Mouse (Mus musculus) thymus, postnatal 25 days (tissue): ENCODE data around the gene Fbln1.

ENCODE experiments used
- DNase-seq: peaks from one replicate; pipeline ENCODE4 v3.0.0; 2022

Fbln1 gene

DNA sequence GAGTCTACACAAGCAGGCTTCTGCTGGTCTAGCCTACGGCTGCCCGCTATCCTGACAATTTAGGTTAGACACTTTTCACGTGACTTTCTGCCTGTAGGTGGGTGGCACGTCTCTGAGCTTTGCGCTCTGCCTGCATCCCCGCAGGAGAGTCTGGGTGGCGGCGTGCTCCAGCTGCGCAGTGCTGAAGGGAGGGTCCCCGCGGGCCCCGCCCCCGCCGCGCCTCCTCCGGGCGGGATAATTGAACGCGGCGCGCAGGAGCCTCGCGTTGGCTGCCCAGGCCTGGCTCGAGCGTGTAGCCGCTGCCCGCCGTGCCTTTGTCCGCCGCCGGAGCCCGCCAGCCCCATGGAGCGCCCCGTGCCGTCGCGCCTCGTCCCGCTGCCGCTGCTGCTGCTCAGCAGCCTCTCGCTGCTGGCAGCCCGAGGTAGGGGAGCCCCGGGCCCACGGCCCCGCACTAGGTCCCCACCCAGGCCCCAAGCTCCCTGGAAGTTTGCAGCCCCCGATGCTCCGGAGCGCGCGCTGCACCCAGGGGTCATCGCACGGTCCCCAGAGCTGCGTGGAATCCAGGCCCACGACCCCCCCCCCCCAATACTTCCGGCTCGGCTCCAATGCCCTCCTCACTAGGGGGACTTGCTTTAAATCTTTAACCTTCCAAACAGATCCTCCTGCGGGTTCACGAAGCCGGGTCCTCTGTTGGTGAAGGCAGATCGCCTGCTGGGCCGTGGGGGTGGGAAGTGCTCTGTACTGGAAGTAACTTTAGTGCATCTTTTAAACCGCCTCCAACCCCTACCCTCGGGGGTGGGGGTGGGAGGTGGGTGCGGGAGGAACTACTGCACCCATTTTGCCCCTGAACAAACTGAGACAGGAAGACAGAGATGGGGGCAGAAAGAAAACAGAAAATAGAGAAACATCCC, at the start of gene Fbln1:
TSS of gene Fbln1 (plus strand) at position 158 of the 911 bp plus-strand sequence.
- peak; percentile 68 for DNase-seq

GRCm38 (mm10) chr15:85156198-85156597, 49.6 kb upstream of the Fbln1 start:
- no peak for DNase-seq

DNA sequence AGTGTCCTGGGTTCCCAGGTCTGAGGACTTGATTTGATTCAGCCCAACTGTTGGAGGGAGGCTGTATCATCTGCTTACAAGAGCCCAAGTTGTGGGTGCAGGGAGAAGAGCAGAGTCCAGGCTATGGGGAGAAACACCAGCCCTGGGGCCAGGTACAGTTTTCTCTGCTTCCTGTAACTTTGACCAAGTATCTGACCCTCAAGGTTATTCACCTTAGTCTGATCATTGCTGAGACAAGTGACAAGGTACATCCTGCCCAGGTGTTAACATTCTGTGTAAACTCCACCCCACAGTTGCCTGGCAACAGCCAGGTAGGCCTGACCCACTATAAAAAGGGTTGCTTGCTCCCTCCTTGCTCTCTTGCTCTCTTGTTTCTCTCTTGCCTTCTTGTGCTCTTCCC, 44.3 kb upstream of the Fbln1 start:
- DNase-seq = no peak

GRCm38 (mm10) chr15:85162693-85163663, 42.8 kb upstream of the Fbln1 start:
- DNase-seq = no peak

DNA sequence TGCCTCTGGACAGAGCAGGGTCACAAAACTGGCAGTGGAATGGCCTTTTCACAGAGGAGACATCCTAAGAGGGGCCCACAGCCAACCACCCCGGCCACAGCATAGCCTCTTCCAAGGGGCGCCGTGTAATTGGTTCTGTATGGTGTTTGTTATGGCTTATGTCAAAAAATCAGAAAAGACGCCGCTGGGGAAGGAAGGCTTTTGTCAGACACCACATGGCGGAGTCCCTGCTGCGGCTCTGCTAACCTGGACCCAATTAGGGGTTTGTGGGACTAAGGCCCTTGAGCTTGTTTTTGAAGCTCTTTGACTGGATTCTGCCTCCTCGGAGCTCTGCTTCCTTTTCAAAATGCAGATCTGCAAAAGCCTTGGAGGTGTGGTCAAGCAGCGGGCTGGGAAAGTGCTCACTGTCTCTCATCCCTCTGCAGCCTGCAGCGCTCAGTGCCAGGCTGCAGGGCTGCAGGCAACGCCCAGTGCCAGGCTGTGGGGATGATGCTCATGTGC, 39.3 kb upstream of the Fbln1 start:
- DNase-seq = no peak

DNA sequence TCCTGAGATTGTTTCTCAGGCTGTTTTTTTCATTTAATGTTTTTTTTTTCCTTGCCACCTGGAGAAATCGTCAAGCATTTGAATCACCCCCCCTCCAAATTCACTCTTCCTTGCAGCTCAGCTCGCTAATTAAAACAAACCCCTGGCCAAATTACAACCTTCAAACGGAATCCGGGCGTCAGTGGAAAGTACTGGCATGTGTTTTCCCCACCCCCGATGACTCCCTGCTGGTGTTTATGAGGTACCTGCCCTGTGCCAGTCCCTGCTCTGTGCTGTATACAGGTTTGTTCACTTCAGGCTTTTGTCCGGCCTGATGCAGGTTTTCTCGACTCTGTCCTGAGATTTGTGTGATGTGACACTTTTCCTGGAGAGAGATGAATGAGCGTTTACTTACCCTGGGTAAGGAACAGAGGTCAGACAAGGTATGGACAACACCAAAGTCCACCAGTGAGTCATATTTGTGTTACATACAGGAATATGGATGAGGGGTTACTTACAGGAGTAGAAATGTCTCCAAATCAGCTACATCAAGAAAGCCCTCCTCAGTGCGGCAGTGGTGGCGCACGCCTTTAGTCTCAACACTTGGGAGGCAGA, 38.6 kb upstream of the Fbln1 start:
- no peak for DNase-seq

DNA sequence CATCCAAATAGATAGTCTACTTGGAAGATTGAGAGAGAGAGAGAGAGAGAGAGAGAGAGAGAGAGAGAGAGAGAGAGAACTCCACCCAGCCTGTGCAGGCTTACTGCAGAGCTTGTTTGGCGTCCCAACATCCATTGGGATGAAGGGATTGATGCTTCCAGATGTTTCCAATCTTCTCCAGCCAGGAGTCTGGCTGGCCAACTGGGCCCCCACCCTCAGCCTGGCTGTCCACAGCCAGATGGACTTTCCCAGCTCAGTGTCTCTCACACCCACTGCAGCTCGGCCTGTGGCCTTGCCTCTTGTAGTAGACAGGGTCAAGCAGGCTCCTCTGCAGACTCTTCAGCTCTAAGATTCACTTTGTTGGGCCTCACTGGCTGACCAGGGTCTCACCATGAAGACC, 33.7 kb upstream of the Fbln1 start:
- no peak for DNase-seq

GRCm38 (mm10) chr15:85173425-85173824, 32.3 kb upstream of the Fbln1 start:
- DNase-seq = no peak

DNA sequence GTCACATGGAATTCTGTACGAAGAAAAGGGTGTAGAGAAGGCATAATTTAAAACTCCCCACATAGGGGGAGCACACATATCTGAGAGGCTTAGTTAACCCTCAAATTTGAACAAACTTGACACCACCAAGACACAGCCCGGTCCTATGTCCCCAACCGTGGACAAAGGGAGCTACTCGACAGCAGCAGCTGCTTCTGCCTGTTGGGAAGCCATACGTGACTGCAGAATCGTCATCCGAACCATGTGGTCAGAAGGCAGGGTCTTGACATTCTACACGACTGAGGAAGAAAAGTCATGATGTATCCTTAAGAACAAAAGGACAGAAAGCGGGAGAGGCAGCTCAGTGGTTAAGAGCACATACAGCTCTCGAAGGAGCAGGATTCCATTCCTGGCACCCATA, 31.7 kb upstream of the Fbln1 start:
- DNase-seq = no peak

- DNase-seq = no peak
Measured at GRCm38 (mm10) chr15:85177576-85177975, 28.2 kb upstream of the Fbln1 start.

GRCm38 (mm10) chr15:85178172-85178571, 27.6 kb upstream of the Fbln1 start:
- DNase-seq = no peak

DNA sequence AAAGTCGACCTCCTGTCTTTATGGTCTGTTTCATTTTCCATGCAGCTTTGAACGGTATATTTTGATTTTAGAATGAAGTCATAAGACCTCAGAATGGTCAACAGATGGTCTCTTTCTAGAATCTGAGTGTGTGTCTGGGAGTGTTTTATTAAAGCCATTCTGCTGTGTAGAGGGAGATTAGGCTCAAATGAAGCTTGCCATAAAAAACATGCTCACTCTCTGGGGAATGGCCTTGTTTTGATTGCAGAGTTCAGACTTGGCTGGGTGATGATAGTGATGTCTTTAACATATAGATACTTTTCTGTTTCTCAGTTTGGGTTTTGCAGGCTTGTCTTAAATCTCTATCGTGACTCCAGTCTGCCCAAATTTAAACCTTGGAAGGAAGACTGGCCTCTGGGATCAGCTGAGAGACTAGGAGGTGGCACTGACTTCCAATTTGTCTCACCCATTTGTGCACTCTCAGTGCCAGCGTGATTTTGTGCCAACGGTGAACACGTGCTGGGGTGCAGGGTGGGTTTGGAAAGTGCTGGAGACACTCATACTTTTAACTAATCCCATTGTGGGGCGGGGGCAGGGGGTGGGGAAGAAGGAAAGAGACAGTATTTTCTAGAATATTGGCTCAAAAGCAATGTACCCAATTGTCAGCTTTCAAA, 26.1 kb upstream of the Fbln1 start:
- DNase-seq = no peak

DNA sequence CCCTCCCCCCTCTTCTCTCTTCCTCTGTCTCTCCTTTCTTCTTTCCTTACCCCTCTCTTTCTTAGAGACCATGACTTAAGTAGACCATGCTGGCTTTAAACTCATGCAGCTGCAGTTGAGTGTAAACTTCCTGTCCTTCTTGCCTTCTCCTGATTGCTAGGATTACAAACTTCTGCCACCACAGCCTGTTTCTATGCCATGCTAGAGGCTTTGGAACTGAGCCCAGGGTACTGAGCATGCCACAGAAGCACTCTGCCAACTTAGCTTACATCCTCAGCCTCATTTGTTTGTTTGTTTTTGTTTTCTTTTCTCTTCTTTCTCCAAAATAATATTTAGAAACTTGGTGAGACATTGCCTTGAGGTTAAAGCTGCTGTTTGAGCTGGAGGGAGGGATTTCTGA, 25.4 kb upstream of the Fbln1 start:
- DNase-seq = peak; percentile 3

- DNase-seq = no peak
Measured at GRCm38 (mm10) chr15:85182063-85182462, 23.7 kb upstream of the Fbln1 start.

DNA sequence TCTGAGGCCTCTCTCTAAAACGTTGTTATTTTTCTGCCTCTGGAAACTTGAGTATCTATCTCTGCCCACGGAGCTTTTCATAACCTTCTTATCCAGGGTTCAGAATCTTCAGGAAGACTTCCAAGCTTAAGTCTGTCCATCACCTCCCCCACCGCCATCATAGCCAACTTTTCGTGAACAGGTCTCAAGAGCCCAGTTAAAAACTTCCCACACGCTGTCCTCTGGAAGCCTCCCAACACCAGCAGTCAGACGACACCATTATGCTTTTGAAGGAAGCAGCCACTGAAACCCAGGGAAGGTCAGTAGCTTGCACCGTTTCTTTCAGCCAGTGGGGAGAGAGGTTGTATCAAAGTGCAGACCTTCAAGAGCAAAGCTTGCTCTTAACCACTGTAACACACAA, 18.8 kb upstream of the Fbln1 start:
- no peak for DNase-seq

DNA sequence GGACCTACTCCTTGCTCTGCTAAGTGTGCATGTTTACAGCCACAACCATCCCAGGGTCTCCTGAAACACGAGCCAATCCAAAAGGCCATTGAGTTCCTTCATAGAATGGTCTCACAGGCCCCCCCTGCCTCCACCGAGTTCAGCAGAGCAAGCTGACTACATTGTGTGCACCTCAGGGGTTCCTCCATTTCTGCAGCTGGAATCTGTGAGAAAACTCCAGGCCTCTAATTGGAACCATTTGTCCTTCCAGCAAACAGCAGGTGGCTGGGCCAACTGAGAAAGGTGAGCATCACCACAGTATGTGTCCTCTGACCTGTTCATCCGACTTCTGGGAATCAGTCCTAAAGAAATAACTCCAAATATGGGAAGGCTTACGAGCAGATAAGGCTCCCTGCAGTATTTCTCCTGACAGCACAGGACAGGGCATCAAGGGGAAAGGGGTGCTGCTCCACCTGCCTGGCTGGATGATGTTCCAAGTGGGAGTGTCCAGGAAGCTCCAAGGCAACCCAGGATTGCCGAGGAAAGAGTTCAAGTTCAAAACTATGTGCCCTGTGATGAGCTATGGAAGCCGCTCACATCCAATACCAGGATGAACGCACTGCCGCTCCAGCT, 17.5 kb upstream of the Fbln1 start:
- DNase-seq = no peak

DNA sequence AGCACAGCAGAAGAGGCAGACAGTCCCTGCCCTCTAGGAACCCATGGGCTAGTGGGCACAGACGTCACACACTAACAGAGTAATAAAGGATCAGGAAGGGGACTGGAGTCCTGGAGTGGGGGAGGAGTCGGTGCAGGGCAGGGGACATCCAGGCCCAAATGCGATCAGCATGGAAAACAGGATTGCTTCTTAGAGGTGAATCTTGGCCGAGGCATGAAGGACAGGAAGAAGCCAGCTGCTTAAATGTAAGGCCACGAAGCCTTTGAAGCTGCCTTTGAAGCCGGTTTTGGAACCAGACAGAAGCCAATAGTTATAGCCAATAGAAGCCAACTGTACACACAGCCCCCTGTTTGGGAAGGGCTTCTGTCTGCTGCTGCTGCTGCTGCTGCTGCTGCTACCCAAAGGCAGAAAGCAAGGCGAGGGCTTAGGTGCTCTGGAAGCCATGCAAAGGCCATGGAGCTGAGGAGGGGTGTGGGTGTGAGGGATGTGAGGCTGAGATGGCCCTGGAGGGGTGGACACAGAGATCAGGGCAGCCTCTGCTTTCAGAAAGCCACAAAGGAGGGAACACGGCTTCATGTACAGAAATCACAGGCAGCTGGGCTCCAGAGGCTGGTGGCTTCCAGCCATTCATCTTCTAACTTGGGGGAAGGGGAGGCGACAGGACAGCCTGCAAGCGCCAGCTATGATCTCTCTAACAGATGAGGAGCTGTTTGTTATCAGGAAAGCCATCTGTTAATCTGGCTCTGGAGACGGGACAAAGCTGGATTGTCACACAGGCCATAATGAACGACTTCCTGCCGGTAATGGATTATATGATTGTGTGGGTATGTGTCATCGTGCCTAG, 5.1 kb upstream of the Fbln1 start:
- no peak for DNase-seq

DNA sequence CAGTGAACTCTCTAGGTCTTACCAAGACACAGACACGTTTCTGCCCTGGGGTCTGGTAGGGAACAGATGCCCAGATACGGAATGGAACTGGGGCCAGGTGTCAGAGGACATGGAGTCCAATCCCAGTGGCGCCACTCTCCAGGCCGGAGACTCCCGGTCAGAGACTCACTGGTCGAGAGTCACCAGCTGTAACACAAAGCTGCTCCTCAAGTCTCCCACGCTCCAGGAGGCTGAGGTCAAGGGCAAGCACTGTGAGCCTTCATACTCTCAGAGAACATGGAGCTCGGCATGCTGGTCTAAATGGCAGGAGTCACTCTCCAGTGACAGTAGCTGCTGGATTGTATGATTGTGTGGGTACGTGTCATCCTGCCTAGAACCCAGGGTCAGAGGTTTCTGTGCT, 3.5 kb upstream of the Fbln1 start:
- no peak for DNase-seq

DNA sequence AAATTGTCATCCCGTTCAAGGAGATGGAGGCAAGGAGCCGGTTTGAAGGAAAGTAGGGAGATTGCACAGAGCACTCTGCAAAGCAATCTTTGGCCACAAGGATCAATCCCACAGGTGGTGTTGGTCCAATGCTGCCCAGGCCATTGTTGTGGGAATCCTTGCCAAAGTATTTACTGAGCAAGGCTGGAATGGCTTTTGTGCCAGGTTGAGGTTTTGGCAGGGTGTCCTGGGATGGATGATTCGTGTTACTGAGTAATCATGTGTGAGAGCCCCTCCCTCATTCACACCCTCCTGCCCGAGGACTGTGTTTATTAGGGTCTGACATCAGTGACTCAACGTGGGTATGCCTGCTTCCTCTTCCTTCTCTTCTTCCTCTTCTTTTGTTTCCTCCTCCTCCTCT, 3.0 kb upstream of the Fbln1 start:
- no peak for DNase-seq

GRCm38 (mm10) chr15:85204383-85204782, 1.4 kb upstream of the Fbln1 start:
- no peak for DNase-seq

DNA sequence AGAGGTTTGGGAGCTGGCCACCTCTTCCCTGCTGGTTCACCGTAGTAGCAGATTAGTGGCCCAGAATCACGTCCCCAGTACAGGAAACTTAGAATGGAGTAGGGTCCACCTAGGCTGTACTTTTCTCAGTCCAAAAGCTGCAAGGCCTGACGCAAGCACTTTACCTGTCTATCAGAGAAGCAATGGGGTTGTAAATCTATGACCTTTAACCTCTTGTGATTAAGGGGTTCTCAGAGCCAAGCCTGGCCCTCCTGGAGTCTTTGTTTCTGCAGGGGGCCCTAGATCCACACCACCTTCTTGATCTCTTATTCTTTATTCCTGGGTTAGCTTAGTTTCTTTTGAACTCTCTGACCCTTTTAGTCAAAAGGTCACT, 940 bp downstream of the Fbln1 start:
- DNase-seq = no peak
